Mouse (Mus musculus) hindbrain, embryonic 12.5 days (tissue): ENCODE measurements around the gene Vps16. TPM values are rescaled to one million over a fixed set of nuclear protein-coding genes. Genes with fewer than 3 reads are reported as not detected.

Source experiments
- ATAC-seq: fragments of 200-750 bp; cut with Nextera tagmentation; 2 replicates; pipeline ENCODE4 v1.8.0; 2017; ENCODE audit warnings: moderate TSS enrichment; ENCODE audit not compliant: low FRiP score
- H3K27ac ChIP-seq: fragments of 300-500 bp; sonication (generic); 2 replicates; pipeline ENCODE4 v1.5.1; 2016; ENCODE audit warnings: mild to moderate bottlenecking
- H3K27me3 ChIP-seq: fragments of 300-500 bp; sonication (generic); 2 replicates; pipeline ENCODE4 v1.6.1; 2016; ENCODE audit warnings: mild to moderate bottlenecking
- H3K36me3 ChIP-seq: fragments of 300-500 bp; sonication (generic); 2 replicates; pipeline ENCODE4 v1.6.1; 2016; ENCODE audit warnings: mild to moderate bottlenecking
- H3K4me1 ChIP-seq: fragments of 300-500 bp; sonication (generic); 2 replicates; pipeline ENCODE4 v1.6.1; 2016
- H3K4me2 ChIP-seq: fragments of 300-500 bp; sonication (generic); replicated peaks from 2 replicates; pipeline ENCODE4 v1.6.1; 2016; ENCODE audit warnings: mild to moderate bottlenecking
- H3K4me3 ChIP-seq: fragments of 300-500 bp; sonication (generic); 2 replicates; pipeline ENCODE4 v1.5.1; 2016; ENCODE audit warnings: mild to moderate bottlenecking
- H3K9ac ChIP-seq: fragments of 300-500 bp; sonication (generic); 2 replicates; pipeline ENCODE4 v1.6.1; 2016; ENCODE audit warnings: mild to moderate bottlenecking, moderate library complexity
- H3K9me3 ChIP-seq: fragments of 300-500 bp; sonication (generic); replicated peaks from 2 replicates; pipeline ENCODE4 v1.6.1; 2016; ENCODE audit warnings: mild to moderate bottlenecking
- WGBS: fragments of 180-500 bp; shearing (Covaris S2); methylation state at CpG from one replicate; pipeline ENCODE4 v1.1.7; 2016; 5-methylcytosine and 5-hydroxymethylcytosine counted together
- polyA plus RNA-seq: library from polyadenylated mRNA; unstranded; fragments of >200 nt; fragmentation: Nextera tagmentation; extraction: Ambion mirVana; gene quantifications from 2 replicates; pipeline ENCODE4 v1.2.1, GENCODE M21; 2016

Gene Vps16
- polyA plus RNA-seq: 107 and 115 TPM in 2 replicates

DNA sequence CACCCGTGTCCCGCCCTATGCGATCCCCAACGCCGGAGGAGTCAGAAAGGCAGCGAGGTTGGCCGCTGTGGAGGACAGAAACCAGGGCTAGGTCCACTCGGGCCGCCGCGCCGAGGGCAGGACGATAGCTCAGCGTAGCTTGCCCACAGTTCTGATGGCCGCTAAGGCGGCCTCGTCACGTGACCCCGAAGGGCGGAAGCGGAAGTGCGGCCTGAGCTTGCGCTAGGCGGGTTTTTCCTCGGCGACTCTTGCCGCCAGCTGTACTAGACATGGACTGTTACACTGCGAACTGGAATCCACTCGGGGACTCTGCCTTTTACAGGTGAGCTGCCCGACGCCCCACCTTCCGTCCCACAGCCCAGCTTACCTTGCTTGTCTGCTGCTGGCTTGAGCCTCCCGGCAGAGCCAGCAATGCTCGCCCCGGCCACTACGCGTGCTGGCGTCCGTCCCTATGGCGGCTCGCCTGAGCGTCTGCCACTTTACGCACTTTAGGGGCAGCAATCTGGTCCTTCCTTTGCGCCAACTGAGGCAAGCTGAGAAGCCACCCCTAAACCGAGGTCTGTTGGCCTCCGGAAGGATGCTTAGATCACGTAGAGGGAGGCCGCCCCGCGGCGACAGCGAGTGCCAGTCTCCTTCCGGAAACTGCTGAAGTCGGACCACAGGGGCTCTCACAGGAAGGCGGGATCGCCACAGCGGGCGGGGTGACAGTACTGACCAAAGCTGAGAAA, at the start of gene Vps16, which contains the start of gene Pced1a:
TSS of gene Vps16 (plus strand) at position 214 of the 728 bp plus-strand sequence.
TSS of gene Pced1a (minus strand) at position 576 of the 728 bp plus-strand sequence.
- Histone ChIP-seq H3K4me2 (peak within 1 kb of the TSS; percentile 62), H3K27ac (peak within 1 kb of the TSS; percentile 90), H3K9me3 (no peaks in the 10 kb centered on the region), H3K9ac (peak within 1 kb of the TSS; percentile 83), H3K4me3 (peak within 1 kb of the TSS; percentile 67), H3K27me3 (no peaks in the 10 kb centered on the region), H3K36me3 (no peaks in the 10 kb centered on the region), H3K4me1 (peaks cover 18% of the 10 kb centered on the region)
- peak; percentile 96 for ATAC-seq
- 1% methylated on average over 58 of the region's 58 CpGs for WGBS

DNA sequence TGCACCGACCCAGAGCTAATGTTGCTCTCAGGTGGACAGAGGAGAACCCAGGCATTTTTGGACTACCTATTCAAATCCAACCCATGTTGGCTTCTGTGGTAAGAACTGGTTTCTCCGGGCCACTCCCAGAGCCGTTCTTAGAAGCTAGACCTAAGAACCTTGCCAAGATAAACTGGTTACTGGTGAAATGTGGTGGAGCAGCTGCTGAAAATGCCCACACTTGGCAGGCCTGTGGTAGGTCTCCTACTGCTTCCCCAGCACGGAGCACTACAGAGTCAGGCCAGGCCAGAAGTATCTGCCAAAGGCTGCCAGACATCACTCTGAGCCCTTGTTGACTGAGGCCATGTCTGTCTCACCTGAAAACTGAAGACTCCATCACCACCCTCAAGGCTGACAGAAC, 49.2 kb upstream of the Vps16 start:
- 80% methylated on average over 4 of the region's 4 CpGs for WGBS
- no peak overlapping the region for H3K9ac ChIP-seq
- H3K27me3 ChIP-seq: no peaks in the 10 kb centered on the region; the same call in 1 of the 2 replicates
- H3K27ac ChIP-seq: no peak overlapping the region
- no peaks in the 10 kb centered on the region for H3K4me1 ChIP-seq
- no peaks in the 10 kb centered on the region for H3K9me3 ChIP-seq
- no peak overlapping the region for H3K4me3 ChIP-seq
- no peak for ATAC-seq
- H3K36me3 ChIP-seq: no peaks in the 10 kb centered on the region
- no peak overlapping the region for H3K4me2 ChIP-seq

DNA sequence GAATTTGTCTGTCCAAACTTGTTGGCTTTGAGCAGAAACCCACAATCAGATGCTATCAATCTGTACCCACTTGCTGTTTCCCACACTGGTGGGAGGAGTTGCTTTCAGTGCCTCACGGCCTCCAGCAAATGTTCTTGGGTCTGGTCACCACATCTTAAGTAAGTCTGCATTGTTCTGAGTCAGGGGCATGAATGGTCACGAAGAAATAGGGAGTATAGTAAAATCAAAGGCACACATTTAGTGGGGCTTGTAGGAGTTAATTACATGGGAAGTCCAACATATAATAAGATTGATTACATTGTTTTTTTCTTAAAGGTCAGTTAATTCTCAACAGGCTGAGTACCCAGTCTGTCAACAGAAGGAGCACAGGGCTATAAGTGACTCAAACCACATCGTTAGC, 40.9 kb upstream of the Vps16 start:
- Histone ChIP-seq H3K9ac (no peak overlapping the region), H3K36me3 (no peaks in the 10 kb centered on the region), H3K4me1 (no peaks in the 10 kb centered on the region), H3K4me2 (no peak overlapping the region), H3K27me3 (no peaks in the 10 kb centered on the region), H3K9me3 (no peaks in the 10 kb centered on the region), H3K4me3 (no peak overlapping the region), H3K27ac (no peak overlapping the region)
- no peak for ATAC-seq
- 51% methylated on average over 3 of the region's 3 CpGs for WGBS

DNA sequence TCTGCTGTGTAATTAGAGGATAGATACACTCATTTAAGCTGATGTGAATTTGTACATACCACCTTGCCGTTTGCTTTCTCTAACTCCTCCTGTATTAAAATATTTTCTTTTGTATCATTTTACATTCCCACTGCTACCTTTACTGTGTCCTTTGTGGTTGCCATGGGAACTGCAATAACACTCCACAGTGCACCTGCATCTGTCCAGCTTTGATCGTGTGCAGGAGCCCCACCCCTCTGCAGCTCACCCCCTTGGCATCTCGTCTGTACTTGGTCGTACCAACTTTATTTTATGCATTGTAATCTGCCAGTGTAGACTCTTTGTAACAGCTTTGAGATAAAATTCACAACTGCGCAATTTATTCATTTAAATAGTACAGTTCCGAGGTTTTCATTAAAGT, 40.2 kb upstream of the Vps16 start:
- H3K4me1 ChIP-seq: no peaks in the 10 kb centered on the region
- H3K36me3 ChIP-seq: no peaks in the 10 kb centered on the region
- ATAC-seq: no peak
- H3K4me3 ChIP-seq: no peak overlapping the region
- no peak overlapping the region for H3K9ac ChIP-seq
- WGBS: 76% methylated on average over 6 of the region's 6 CpGs
- no peaks in the 10 kb centered on the region for H3K9me3 ChIP-seq
- no peak overlapping the region for H3K4me2 ChIP-seq
- no peaks in the 10 kb centered on the region for H3K27me3 ChIP-seq
- no peak overlapping the region for H3K27ac ChIP-seq

DNA sequence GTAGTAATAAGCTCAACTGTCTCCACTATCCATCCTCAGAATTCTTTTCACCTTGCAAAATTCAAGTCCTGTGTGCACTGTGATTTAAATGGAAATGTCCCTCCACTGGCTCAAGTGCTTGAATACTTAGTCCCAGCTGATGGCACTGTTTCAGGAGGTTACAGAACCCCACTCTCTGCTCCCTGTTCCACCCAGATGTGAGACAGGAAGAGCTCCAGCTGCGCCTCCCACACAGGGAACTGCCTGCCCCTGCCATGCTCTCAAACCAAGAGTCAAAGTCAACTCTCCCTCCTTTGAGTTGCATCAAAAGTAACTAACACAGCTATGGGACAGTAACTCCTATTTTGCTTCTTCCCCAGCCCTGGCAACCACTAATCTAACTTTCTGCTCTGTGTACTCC, 37.9 kb upstream of the Vps16 start:
- no peak for ATAC-seq
- Histone ChIP-seq H3K4me2 (no peak overlapping the region), H3K4me1 (no peaks in the 10 kb centered on the region), H3K36me3 (no peaks in the 10 kb centered on the region), H3K27me3 (no peaks in the 10 kb centered on the region), H3K9ac (no peak overlapping the region), H3K4me3 (no peak overlapping the region), H3K9me3 (no peaks in the 10 kb centered on the region), H3K27ac (no peak overlapping the region)
- WGBS: 71% methylated on average over 1 of the region's 1 CpGs

DNA sequence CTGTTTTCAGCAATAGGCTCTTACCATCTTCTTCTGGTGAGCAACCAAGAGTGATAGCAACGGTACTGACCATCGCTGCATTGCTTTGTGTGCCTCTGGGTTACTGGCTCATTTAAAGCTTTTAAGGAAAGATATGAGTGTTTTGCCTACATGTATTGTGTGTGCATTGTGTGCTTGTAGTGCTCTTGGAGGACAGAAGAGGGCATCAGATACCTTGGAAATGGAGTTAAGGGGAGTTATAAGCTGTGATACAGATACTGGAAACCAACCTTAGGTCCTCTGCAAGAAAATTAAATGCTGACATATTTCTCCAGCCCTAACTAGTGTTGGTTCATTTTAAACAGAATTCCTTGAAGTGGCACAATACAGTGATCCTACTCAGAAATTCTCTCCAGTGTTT, 35.3 kb upstream of the Vps16 start:
- no peak overlapping the region for H3K4me3 ChIP-seq
- no peak overlapping the region for H3K9ac ChIP-seq
- no peaks in the 10 kb centered on the region for H3K9me3 ChIP-seq
- no peak overlapping the region for H3K27ac ChIP-seq
- H3K27me3 ChIP-seq: no peaks in the 10 kb centered on the region
- H3K36me3 ChIP-seq: peaks cover 15% of the 10 kb centered on the region; the same call in 1 of the 2 replicates
- ATAC-seq: no peak
- WGBS: 74% methylated on average over 2 of the region's 2 CpGs
- no peak overlapping the region for H3K4me2 ChIP-seq
- H3K4me1 ChIP-seq: no peaks in the 10 kb centered on the region

DNA sequence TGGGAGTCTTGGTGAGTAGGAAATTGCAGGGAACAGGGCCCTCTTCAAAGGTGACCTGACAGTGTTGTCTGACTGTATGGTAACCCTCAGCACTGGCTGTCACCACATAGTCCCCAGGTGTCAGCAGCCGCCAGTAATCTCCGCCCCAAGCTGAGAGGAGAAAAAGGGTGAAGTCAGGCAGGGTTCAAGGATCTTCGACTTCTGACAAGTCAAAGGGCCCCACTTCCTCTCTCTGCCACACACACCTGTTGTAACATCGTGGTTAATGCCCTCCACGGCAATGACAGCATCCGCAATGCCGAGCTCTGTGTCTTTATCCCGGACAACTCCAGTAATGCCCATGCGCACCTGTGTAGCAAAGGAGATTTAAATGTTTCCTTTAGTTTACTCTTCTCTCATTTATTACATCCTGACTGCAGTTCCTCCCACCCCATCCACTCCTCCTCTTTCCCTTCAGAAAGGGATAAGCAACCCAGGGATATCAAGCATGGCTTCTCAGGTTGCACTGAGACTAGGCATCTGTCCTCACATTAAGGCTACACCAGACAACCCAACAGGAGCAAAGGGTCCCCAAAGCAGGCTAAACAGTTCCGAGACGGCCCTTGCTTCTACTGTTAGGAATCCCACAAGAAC, 33.0 kb upstream of the Vps16 start:
- no peak overlapping the region for H3K9ac ChIP-seq
- 87% methylated on average over 11 of the region's 11 CpGs for whole genome bisulfite sequencing
- H3K4me2 ChIP-seq: no peak overlapping the region
- no peak overlapping the region for H3K4me3 ChIP-seq
- H3K27ac ChIP-seq: no peak overlapping the region
- peaks cover 1% of the 10 kb centered on the region for H3K4me1 ChIP-seq
- no peaks in the 10 kb centered on the region for H3K9me3 ChIP-seq
- ATAC-seq: no peak
- H3K36me3 ChIP-seq: peaks cover 28% of the 10 kb centered on the region; the same call in 1 of the 2 replicates
- H3K27me3 ChIP-seq: no peaks in the 10 kb centered on the region

DNA sequence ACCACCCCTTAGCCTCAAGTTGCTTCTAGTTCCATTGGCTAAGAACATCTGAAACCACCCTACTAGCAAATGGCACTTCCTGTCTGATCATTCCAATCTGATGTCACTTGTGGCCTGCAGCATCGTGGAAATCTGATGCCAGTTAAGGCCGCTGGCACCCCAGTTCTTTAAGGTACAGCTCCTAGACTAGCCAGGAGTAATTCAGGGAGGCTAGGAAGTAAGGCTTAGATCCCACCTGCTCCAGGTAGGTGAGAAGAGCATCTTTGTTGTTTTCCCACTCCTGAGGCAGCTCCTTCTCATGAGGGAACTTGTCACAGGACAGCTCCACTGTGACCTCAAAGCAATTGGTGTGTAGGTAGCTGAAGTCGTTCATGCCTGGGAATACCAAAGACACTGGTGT, 31.3 kb upstream of the Vps16 start:
- Histone ChIP-seq H3K36me3 (peaks cover 28% of the 10 kb centered on the region; the same call in 1 of the 2 replicates), H3K9ac (no peak overlapping the region), H3K27me3 (0 out of 2 replicates have a peak, but pooled peaks cover 1% of the 10 kb centered on the region), H3K27ac (no peak overlapping the region), H3K4me3 (no peak overlapping the region), H3K4me2 (no peak overlapping the region), H3K4me1 (peaks cover 18% of the 10 kb centered on the region), H3K9me3 (no peaks in the 10 kb centered on the region)
- WGBS: 86% methylated on average over 3 of the region's 3 CpGs
- ATAC-seq: no peak

DNA sequence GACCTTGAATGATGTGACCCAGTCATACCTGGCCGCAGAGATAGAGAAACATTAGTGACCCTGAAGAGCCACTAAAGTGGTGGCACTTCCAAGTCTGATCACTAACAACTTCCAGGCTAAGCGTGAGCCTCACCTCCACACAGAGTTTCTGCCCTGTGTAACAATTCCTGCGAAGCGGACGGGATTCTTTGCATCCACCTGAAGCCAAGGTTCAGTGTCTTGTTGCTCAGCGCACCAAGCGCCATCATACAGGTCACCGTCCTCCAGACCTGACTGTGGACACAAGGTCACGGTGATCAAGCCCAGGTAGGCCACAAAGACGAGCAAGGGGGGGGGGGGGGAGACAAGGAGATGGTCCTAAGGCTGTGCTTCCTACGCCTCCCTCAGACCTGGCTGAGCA, 28.4 kb upstream of the Vps16 start:
- ATAC-seq: no peak
- Histone ChIP-seq H3K4me1 (peaks cover 24% of the 10 kb centered on the region), H3K9ac (no peak overlapping the region), H3K4me2 (no peak overlapping the region), H3K27ac (no peak overlapping the region), H3K4me3 (no peak overlapping the region), H3K27me3 (peaks cover 15% of the 10 kb centered on the region), H3K36me3 (peaks cover 28% of the 10 kb centered on the region; the same call in 1 of the 2 replicates), H3K9me3 (no peaks in the 10 kb centered on the region)
- 94% methylated on average over 11 of the region's 11 CpGs for WGBS

DNA sequence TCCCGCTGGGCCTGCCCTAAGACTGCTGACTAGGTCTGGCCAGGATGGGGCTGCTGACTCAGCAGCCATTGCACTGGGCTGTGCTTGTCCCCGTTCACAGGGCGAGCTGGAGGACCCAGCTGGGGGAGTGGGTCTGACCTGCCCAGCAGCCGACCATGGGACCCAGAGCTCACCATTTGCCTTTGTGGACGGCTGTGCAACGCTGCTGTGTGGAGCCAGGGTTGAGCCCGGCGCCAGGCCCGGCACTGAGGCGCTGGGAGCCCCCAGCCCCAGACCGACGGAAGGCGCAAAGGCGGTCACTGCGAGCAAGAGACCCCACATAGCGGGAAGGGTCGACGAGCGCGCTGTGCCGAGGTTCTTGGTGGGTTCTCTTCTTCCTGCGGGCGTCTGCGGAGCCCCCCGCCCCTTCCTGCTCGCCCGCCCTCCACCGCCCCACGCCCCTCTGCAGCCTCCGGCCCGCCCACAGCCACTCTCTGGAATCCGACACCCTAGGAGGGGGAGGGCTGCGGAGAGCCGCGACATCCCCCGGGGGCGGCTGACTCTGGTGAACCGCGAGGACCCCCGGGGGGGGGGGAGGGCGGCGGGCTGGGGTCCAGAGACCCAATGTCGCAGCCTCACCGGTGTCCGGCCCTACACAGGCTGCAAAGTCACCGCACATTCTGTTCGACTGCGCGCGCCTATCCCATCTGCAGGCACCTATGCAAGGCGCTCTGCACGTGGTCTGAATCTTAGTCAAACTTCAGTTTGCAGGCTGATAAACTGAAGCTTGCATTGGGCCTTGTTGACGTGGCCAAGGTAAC, 26.8 kb upstream of the Vps16 start, which contains the start of gene Cpxm1:
TSS of gene Cpxm1 (minus strand) at position 389 of the 800 bp plus-strand sequence.
- H3K9ac ChIP-seq: peak within 1 kb of the TSS; percentile 71
- peaks cover 15% of the 10 kb centered on the region for H3K27me3 ChIP-seq
- peak within 1 kb of the TSS; percentile 95 for H3K4me2 ChIP-seq
- peak within 1 kb of the TSS; percentile 25 for H3K27ac ChIP-seq
- H3K9me3 ChIP-seq: no peaks in the 10 kb centered on the region
- peak within 1 kb of the TSS; percentile 55 for H3K4me3 ChIP-seq
- H3K4me1 ChIP-seq: peaks cover 24% of the 10 kb centered on the region
- peaks cover 27% of the 10 kb centered on the region; the same call in 1 of the 2 replicates for H3K36me3 ChIP-seq
- peak; percentile 86 for ATAC-seq
- WGBS: 1% methylated on average over 36 of the region's 53 CpGs

DNA sequence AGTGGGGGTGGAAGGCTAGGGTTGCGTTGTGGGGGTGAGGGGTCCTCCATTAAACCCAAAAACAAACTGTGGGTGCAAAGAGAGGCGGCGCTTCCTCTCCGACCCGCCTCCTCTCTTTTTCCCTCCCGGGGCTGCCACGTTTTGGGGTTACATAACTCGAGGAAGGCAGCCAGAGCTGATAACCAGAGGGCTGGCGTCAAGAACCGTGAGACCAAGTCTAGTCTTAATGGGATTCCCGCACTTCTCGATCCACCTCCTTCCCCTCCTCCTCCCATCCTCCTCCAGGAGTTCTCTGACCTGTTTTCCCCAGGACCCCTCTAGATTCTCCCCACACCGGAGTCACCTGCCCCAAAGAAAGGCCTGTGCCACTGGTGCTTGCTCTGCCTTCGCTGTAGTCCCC, 26.0 kb upstream of the Vps16 start:
- 10% methylated on average over 14 of the region's 14 CpGs for WGBS
- Histone ChIP-seq H3K9me3 (no peaks in the 10 kb centered on the region), H3K4me1 (peaks cover 24% of the 10 kb centered on the region), H3K4me2 (peak overlapping the region; percentile 95), H3K4me3 (peak overlapping the region; percentile 55), H3K27me3 (peaks cover 15% of the 10 kb centered on the region), H3K9ac (peak overlapping the region; percentile 71; the same call in 1 of the 2 replicates), H3K36me3 (peaks cover 20% of the 10 kb centered on the region; the same call in 1 of the 2 replicates), H3K27ac (no peak overlapping the region)
- no peak for ATAC-seq

DNA sequence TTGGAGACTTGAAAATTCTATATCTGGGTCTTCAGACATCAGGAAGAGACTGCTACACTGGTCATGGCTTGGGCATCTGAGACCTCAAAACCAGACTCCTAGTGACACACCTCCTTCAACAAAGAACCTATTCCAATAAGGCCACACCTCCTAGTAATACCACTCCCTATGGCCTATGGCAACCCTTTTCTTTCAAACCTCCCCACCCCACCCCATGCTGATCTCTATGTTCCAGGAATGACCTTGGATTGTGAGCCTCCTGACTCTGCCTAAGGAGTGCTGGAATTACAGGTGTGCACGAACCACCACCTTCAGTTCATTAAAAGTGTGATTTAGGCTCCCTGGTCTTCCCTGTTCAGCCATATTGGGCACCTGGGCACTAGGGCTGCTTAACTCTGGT, 24.1 kb upstream of the Vps16 start:
- no peak overlapping the region for H3K4me3 ChIP-seq
- H3K36me3 ChIP-seq: 0 out of 2 replicates have a peak, but pooled peaks cover 1% of the 10 kb centered on the region
- H3K4me1 ChIP-seq: peaks cover 24% of the 10 kb centered on the region
- H3K27me3 ChIP-seq: peaks cover 15% of the 10 kb centered on the region
- H3K9me3 ChIP-seq: no peaks in the 10 kb centered on the region
- no peak for ATAC-seq
- no peak overlapping the region for H3K9ac ChIP-seq
- H3K4me2 ChIP-seq: no peak overlapping the region
- no peak overlapping the region for H3K27ac ChIP-seq
- 93% methylated on average over 1 of the region's 1 CpGs for WGBS
